Comparison of ENCODE assay signal across 15 mouse cellular contexts in the genomic region with DNA sequence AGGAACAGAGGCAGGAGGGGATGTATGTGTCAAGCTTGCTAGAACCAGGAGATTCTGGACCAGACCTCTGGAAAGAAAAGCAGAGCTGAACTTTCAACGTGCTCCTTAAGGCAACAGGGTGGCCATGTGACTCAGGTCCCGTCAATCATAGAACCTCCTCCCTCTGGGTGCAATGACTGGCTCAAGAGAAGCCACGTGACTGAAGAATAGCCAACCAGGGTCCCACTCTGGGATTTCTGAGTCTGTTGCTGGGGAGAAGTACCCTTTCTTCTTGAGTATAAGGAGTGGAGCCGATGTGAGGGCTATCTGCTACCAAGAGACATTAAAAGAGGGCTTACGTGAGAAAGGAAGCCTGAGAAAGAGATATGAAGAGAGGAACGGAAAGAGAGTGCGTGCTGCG.
DNase-seq lines count a peak whose midpoint lies in the region; ATAC-seq and TF ChIP-seq lines count a peak whose summit lies in the region.
"Had no signal": no experiment of that assay in that cellular context is flagged by ENCODE, and none has a peak within 500 bp of the region (broad histone marks: within the 10 kb centered on the region; RNA-seq: fewer than 3 reads in every experiment).

No protein-coding gene starts in this region.

- no peak overlapping the region for H3K4me3 ChIP-seq in forebrain, embryonic 11.5 days (ENCODE audit: low read depth, low read length)
- H3K4me3 ChIP-seq in forebrain, embryonic 12.5 days (replicated peaks): no peak overlapping the region
- H3K4me3 ChIP-seq in lung, postnatal 0 days (ENCODE audit: low read depth, low read length): no peak overlapping the region
- H3K4me3 ChIP-seq in heart, embryonic 11.5 days (ENCODE audit: low read depth, low read length): no peak overlapping the region
- H3K4me3 ChIP-seq: erythroblast, embryonic 14.5 days; liver, embryonic 12.5 days; megakaryocyte, embryonic 14.5 days; myocyte had no signal

- TF ChIP-seq CTCF in lung, postnatal 0 days (IDR thresholded peaks at IDR 0.05): no peak

- no peak overlapping the region for H3K27ac ChIP-seq in forebrain, embryonic 11.5 days (ENCODE audit: low read depth, low read length)
- no peak overlapping the region for H3K27ac ChIP-seq in forebrain, embryonic 12.5 days
- no peak overlapping the region for H3K27ac ChIP-seq in lung, postnatal 0 days (ENCODE audit: low read length)
- no peak overlapping the region for H3K27ac ChIP-seq in heart, embryonic 11.5 days (ENCODE audit: low read depth, low read length)
- H3K27ac ChIP-seq: liver, embryonic 12.5 days had no signal

- H3K36me3 ChIP-seq in forebrain, embryonic 11.5 days (ENCODE audit: control insufficient read depth, insufficient read depth, low read length): no peaks in the 10 kb centered on the region
- no peaks in the 10 kb centered on the region for H3K36me3 ChIP-seq in forebrain, embryonic 12.5 days (replicated peaks)
- no peaks in the 10 kb centered on the region for H3K36me3 ChIP-seq in lung, postnatal 0 days (ENCODE audit: insufficient read depth, low read length)
- no peaks in the 10 kb centered on the region for H3K36me3 ChIP-seq in heart, embryonic 11.5 days (ENCODE audit: control insufficient read depth, insufficient read depth, low read length)
- H3K36me3 ChIP-seq: liver, embryonic 12.5 days had no signal

- H3K4me2 ChIP-seq in forebrain, embryonic 11.5 days (ENCODE audit: low read depth, low read length, severe bottlenecking): no peak overlapping the region
- no peak overlapping the region for H3K4me2 ChIP-seq in forebrain, embryonic 12.5 days
- H3K4me2 ChIP-seq in lung, postnatal 0 days (replicated peaks; ENCODE audit: low read depth, low read length): no peak overlapping the region
- peak overlapping the region; percentile 38 for H3K4me2 ChIP-seq in heart, embryonic 11.5 days
- H3K4me2 ChIP-seq: liver, embryonic 12.5 days had no signal

- WGBS in forebrain, embryonic 11.5 days: 73% methylated on average over 8 of the region's 8 CpGs
- 75% methylated on average over 8 of the region's 8 CpGs for WGBS in forebrain, embryonic 12.5 days
- 51% methylated on average over 8 of the region's 8 CpGs for WGBS in lung, postnatal 0 days
- 47% methylated on average over 8 of the region's 8 CpGs for WGBS in heart, embryonic 11.5 days (ENCODE audit: insufficient replicate concordance)

- H3K9ac ChIP-seq in forebrain, embryonic 11.5 days (ENCODE audit: low read length): no peak overlapping the region
- H3K9ac ChIP-seq in forebrain, embryonic 12.5 days: no peak overlapping the region
- no peak overlapping the region for H3K9ac ChIP-seq in lung, postnatal 0 days (replicated peaks; ENCODE audit: low read depth)
- 0 out of 2 replicates have a peak overlapping the region, but pooled peaks have one; percentile 10 for H3K9ac ChIP-seq in heart, embryonic 11.5 days (ENCODE audit: low read depth, low read length)
- H3K9ac ChIP-seq: liver, embryonic 12.5 days had no signal

- ATAC-seq in forebrain, embryonic 11.5 days (replicated peaks; ENCODE audit: low FRiP score): no peak
- ATAC-seq in forebrain, embryonic 12.5 days (ENCODE audit: low FRiP score): no peak
- ATAC-seq in lung, postnatal 0 days: peak; percentile 55
- ATAC-seq in heart, embryonic 11.5 days (replicated peaks; ENCODE audit: insufficient number of reproducible peaks, low FRiP score, low TSS enrichment): no peak; the same call in 1 of the 2 replicates
- ATAC-seq: liver, embryonic 12.5 days had no signal

- no peak for TF ChIP-seq EP300 in lung, postnatal 0 days (IDR thresholded peaks at IDR 0.05)

- no peaks in the 10 kb centered on the region for H3K27me3 ChIP-seq in forebrain, embryonic 11.5 days (ENCODE audit: control insufficient read depth, insufficient read depth, low read length)
- H3K27me3 ChIP-seq in forebrain, embryonic 12.5 days: peaks cover 12% of the 10 kb centered on the region; the same call in 1 of the 2 replicates
- H3K27me3 ChIP-seq in lung, postnatal 0 days (replicated peaks; ENCODE audit: insufficient read depth, low read length): no peaks in the 10 kb centered on the region
- peaks cover 13% of the 10 kb centered on the region for H3K27me3 ChIP-seq in heart, embryonic 11.5 days (ENCODE audit: control insufficient read depth, insufficient read depth, low read length)
- H3K27me3 ChIP-seq: liver, embryonic 12.5 days had no signal

- DNase-seq in forebrain, embryonic 11.5 days (ENCODE audit: low spot score): peak; percentile 29
- DNase-seq in lung, postnatal 0 days (ENCODE audit: low spot score): peak; percentile 33
- DNase-seq in lung, postnatal 14 days: no peak
- peak; percentile 23 for DNase-seq in mesoderm, embryonic 11.5 days (ENCODE audit: low read depth, low spot score)
- DNase-seq in yolk sac, embryonic 10.5 days (ENCODE audit: low spot score): no peak
- no peak for DNase-seq in layer of hippocampus, adult 9-11 months
- DNase-seq: adrenal gland, adult 2 months; embryo, embryonic 11 days; right cerebral cortex, postnatal 25 days had no signal

- H3K9me3 ChIP-seq in forebrain, embryonic 11.5 days (ENCODE audit: control insufficient read depth, low read length): no peaks in the 10 kb centered on the region
- no peaks in the 10 kb centered on the region for H3K9me3 ChIP-seq in forebrain, embryonic 12.5 days
- H3K9me3 ChIP-seq in lung, postnatal 0 days (ENCODE audit: low read length): no peaks in the 10 kb centered on the region
- peaks cover 3% of the 10 kb centered on the region; the same call in 1 of the 2 replicates for H3K9me3 ChIP-seq in heart, embryonic 11.5 days (replicated peaks; ENCODE audit: control insufficient read depth, low read length)
- H3K9me3 ChIP-seq: liver, embryonic 12.5 days had no signal

- no peaks in the 10 kb centered on the region for H3K4me1 ChIP-seq in forebrain, embryonic 11.5 days (replicated peaks; ENCODE audit: control insufficient read depth, insufficient read depth, low read length)
- 0 out of 2 replicates have a peak, but pooled peaks cover 5% of the 10 kb centered on the region for H3K4me1 ChIP-seq in forebrain, embryonic 12.5 days
- no peaks in the 10 kb centered on the region for H3K4me1 ChIP-seq in lung, postnatal 0 days (ENCODE audit: insufficient read depth, low read depth, low read length)
- peaks cover 4% of the 10 kb centered on the region; the same call in 1 of the 2 replicates for H3K4me1 ChIP-seq in heart, embryonic 11.5 days (ENCODE audit: control insufficient read depth, insufficient read depth, low read length)
- H3K4me1 ChIP-seq: liver, embryonic 12.5 days; megakaryocyte, embryonic 14.5 days had no signal

Comparison
In these comparisons a context has a peak if more than half of its experiments do, and no peak if none do; other contexts are left out.
1. DNase-seq: peak in forebrain, embryonic 11.5 days (single experiment), lung, postnatal 0 days (single experiment) and mesoderm, embryonic 11.5 days (single experiment); none in lung, postnatal 14 days (single experiment), yolk sac, embryonic 10.5 days (single experiment) and layer of hippocampus, adult 9-11 months (single experiment).